Mouse (Mus musculus) CD4-positive, CD25-positive, alpha-beta regulatory T cell, adult 2 months (primary cell): Measurements from ENCODE around the gene H2-DMb1.

Source experiments
- DNase-seq: peaks from one replicate; pipeline ENCODE4 v3.0.0-alpha.2; 2012; ENCODE audit warnings: low read depth, low spot score

The H2-DMb1 gene

DNA sequence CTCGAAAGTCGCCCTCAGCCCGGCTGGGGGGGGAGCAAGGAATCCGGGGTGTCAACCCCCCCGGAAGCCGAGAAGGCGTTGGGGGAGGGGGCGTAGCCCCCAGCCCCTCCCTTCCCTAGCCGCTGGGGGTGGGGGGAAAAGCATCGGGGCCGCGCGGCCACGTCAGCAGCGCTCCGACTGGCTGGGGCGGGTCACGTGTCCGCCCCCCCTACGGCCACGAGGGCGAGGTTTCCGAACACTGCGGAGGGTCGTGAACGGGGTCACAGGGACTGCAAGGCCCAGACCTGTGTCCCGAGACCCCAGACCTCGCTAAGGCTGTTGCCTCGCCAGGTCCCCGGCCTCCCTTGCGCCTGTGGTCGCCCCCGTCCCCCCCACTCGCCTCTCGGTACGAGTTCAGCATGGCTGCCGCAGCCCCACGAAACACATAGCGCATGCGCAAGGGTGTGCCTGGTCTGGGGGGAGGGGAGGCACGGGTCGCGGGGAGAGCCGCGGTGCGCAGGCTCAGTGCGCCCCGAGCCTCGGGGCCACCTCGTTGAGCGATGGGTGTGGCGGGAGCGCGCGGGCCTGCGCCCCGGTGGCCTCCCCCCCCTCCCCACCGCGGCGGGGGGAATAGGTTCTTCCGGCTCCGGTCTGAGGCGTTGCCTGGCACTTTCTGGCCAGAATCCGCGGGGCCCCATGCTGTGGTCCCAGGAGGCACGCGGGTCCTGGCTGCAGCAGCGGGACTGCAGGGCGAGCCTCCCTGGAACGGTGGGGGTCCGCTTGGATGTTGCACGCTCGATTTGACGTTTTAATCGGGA, 30.5 kb upstream of the H2-DMb1 start, which contains the start of gene Brd2:
Gene Brd2, minus strand, starts transcription at position 447 of the 797 bp plus-strand sequence.
- DNase-seq, result peak; percentile 98

DNA sequence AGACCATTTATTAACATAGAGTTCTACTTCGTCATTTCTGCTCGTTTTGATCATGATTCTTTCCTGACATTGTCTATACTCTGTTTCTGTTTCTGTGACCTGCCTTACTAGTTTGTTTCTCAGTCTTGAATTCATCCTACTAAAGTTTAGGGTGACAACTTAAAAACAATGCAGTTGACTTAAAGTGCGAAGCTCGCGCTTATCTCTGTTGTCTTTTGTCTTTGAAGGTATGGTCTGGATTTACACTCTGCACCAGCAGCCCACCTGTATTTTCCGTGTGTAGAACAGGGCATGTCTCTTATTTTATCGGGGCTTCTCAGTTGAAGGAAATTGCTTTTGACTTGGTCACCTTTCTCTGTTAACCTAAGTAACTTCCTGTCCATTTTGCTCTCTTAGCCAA, 29.8 kb upstream of the H2-DMb1 start:
- DNase-seq, result no peak

DNA sequence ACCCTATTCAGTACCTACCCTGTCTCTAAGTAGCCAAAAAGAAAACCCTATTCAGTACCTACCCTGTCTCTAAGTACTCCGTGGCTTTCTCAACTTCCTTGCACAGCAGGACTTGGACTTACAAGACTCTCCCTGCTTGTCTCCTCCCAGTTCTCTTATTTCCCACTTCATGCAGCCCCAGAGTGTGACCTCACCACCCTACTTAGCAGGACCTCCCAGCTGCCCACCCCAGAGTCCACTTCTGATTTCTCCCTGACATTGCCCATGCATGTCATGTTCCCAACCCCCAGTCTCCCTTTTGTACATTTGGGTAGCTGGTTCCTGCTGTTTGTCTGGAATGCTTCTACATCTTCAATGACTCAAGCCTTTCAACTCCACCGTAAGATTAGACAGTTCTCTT, 29.4 kb upstream of the H2-DMb1 start:
- no peak for DNase-seq

DNA sequence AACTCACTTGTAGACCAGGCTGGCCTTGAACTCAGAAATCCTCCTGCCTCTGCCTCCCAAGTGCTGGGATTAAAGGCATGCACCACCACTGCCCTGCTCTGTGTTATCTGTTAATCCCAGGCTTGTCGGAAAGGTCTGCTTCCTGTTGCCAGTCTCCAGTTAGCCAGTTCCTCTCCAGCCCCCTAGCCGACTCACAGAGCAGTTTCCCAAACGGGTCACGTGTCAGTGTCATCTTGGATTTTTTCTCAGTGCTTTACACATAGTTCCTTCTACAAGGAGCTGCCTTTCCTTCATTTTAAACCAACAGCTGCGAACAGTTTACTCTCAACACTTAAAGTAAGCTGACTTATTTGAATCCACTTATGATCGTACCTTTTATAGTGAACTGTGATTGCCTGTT, 28.2 kb upstream of the H2-DMb1 start:
- no peak for DNase-seq

DNA sequence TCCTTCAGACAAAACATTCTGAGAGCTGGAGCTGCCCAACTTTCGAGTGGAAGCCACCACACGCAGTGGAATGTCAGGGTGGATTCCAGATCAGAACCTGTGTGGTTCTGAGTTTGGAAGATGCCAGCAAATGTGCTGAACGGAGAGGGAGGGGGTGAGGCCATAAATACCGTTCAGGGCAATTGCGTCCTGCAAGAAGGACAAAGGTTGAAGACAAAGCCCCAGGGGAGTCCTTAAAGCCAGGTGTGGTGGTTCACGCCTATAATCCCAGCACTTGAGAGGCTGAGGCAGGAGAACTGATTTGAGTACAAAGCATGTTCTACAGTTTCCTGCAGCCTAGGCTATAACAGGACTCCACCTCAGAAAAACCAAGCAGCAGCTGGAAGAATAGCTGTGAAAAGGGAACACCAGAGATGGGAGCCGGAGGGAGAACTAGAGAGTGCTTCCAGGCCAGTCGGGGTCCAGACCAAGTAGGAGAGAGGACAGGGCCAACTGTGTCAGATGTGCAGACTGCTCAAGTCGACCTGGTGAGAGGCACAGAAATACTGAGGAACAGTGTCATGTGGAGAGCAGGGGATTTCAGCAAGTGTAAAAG, 25.9 kb upstream of the H2-DMb1 start:
- no peak for DNase-seq

DNA sequence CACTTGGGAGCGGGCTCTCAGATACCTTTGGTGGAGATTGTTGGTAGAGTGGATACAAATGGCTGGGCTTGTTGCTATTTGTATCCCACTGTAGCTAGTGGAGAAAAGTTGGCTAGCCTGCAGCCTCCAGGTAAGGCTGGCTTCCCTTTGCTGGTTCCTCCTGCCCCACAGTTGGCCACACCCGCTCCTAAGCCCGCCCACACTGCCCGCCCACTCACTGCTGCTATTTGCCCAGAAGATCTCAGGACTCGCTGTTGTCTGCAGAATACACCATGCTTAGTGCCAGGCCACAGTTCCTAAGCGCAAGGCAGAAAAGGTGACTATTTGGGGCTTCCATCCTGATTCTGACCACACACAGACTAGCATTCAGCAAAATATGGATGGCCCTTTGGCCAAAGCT, 25.4 kb upstream of the H2-DMb1 start:
- peak; percentile 84 for DNase-seq

DNA sequence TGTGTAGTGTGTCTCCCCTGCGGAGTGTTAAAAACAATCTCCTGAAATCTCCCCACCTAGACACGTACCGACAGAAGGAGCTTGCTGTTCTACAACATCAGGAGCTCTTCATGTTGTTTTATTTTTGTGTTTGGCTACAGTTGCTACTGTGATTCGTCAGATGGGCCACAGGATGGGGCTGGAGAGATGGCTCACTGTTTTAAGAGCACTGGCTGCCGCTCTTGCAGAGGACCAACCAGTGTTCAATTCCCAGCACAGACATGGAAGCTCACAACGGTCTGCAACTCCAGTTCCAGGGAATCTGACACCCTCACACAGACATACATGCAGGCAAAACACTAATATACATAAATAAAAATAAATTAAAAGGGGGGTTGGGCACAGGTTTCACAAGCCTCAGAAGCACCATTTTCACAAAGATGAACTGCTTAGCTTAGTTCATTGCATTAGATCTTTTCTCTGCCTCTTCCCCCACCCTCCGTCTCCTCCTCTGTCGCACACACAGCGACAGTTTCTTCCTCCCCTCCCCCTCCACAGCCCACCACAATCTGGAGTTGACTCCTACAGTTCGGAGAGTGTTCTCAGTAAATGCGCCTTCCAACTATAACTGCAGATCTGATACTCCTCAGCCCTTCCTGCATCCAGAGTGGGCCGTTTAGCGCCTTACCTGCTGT, 24.5 kb upstream of the H2-DMb1 start:
- DNase-seq, result peak; percentile 78

DNA sequence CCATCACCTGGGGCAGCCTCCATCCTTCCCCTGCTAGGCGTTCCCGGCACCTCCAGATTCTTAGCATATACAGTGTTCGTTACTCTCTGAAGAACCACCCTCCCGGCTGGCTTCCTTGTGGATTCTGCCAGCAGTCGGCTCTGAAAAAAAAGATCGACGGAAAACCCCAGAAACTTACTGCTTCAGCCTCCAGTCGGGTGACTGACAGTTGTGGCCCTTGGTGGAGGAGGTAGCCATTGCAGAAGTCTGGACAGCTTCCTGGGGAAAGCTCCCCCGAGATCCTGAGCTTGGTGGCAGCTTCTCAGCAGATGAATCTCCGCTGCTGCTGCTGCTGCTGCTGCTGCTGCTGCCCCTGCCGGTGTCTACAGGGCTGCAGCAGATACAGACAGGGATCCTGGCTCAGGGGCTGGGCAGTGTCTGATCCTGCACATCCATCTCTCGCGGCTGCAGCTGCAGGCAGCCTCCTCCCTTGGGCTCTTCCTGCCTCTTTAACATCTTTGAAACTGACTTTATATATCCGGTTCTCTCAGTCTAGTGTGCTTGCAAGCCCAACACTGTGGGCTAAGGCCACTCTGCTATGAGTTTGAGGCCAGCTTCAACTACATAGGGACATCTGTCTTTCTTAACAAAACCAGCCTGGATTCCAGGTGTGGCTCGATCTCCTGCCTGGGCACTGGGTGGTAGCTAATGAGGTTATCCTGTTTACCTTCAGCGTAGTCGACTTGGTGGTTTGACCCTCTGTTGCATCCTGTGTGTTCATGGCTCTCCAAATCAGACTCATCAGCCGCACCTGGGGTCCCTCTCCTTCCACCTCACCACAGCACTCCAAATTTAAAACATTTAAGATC, 23.7 kb upstream of the H2-DMb1 start:
- peak; percentile 69 for DNase-seq

DNA sequence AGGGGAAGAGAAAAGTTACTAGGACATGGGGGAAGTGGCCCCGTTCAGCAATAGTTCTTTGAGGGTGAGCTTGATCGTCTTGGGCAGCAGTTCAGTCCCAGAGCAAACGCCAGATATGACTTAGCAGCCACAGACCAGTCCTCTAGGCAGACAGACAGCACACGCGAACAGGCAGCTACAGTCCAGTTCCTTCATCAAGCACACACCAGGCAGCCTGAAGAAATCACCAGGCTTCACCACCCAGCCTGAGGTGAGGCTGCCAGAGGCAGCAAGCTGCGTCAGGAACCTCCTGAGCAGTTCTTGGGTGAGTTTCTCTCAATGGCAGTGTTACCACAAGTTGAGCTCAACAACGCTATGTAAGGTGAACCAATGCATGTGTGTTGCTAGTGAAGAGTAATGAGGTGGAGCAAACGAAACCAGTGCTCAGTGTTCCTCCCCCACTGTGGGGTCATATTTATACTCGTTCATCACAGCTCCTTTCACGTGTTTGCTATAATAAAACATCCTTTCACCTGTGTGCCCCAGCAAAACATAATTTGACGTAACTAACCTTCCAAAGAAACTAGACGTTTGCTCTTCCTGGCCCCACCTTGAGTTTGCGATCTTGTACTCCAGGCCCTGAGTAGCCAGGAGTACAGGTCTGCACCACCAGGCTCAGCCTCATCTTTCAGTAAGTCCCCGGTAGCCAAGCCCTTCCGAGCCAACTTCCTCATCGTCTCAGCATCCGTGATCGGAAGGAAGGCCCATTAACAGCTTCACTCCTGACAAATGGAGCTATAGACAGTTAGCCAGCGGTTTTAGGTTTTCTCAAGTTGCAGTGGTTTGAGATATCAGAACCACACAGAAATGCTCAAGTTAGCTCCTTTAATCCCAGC, 22.6 kb upstream of the H2-DMb1 start:
- DNase-seq, result no peak

DNA sequence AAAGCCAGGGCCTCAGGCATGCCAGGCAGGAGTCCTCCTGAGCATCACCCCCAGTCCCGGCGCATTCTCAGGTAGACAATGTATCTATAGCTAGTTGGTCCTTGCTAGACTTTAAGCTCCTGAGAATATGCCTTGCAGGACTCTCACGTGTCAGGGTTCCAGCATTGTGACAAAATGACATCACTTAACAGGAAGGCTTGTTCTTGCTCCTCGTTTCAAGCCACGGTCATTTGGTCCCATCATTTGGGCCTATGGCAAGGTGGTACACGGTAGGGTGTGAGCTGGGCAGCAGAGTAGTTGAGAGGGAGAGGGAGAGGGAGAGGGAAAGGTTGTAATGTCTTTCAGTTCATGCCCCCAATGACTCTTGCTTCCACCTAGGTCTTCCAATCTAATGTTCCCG, 21.0 kb upstream of the H2-DMb1 start:
- no peak for DNase-seq

DNA sequence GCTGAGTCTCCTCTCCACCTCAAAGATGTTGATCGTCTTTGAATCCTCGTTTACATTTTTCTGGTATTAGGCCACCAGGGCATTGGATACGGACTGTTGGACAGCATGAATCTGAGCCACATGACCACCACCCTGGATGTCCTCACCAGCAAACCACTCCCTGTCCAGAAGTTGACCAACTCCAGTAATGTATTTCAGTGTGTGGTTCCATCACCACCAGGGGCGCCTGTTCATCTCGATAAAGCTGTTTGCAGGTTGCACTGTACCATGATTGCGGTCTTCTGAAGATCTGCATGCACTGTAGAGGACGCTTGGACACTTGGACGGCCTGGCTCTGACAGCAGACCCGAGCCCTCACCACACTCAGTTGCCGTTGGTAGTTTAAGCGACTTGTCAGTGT, 19.6 kb upstream of the H2-DMb1 start:
- DNase-seq, result no peak

DNA sequence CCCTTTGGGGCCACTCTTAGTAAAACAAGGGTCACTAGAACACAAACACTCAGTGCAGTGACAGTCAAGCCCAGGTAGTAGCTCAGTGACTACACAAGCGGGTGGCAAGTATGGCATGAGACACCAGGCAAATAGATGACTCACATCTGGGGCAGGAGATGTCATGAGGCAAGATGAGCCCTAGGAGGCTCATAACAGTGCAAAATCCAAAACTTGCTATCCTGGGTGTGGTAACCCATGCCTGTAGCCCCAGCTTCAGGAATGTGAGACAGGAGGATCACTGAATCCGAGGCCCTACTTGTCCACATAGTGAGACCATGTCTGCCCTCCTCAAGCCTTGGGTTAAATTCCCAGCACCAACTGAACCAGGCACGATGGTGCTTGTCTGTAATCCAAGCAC, 18.4 kb upstream of the H2-DMb1 start:
- DNase-seq, result no peak

DNA sequence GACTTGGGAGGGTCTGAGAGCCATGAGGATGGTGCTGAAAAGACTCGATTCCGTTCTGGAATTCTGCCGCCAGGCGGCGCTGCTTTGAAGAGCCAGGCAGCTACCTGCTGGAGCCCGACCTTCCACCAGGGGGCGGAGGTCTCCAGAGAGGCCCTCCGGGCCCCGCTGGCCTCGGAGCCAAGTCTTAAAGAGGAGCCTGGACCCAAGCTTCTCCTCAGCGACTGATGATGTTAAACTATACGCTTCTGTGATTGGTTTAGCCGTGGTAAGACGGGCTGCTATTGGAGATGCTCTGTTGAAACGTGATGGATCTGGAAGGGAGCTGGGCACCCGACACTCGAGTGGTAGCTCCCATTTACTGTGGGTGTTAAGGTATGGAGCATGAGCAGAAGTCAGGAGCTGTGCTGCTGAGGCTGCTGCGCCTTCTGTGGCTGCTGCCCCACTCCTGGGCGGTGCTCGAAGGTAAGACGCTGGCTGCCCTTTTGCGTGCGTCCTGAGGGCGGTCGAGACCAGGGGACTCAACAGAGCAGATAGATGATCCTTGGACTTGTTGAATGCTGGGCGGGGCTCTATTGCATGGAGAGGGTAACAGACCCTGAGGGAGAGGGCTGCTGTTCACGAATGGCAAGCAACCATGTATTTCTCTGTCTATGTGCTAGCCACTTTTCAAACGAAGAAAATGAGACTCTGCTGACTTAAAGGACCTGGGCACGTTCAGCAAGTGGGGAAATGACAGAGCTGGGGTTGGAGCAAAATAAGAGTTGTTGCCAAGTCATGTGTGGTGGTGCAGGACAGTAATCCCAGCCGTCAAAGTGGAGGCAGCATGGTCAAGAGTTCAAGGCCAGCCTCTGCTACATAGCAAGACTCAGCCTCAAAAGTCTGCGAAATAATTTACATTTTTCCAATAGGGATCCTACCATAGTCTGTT, 17.3 kb upstream of the H2-DMb1 start:
- peak; percentile 99 for DNase-seq

DNA sequence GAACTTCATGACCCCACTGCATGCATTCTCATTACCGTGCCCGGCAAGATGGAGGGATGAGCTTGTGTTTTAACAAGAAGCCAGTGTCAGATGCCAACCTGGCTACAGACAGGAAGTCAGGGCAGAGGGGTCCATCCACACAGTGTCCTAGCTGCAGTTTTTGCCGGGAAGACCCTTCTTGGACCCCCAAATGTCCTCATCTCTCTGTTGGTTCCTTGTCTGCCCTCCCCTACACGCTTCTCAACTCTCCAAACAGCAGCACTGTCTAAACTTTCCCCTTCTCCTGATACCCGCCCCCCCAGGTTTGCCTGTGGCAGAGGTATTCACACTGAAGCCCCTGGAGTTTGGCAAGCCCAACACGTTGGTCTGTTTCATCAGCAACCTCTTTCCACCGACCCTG, 15.3 kb upstream of the H2-DMb1 start:
- DNase-seq, result no peak

DNA sequence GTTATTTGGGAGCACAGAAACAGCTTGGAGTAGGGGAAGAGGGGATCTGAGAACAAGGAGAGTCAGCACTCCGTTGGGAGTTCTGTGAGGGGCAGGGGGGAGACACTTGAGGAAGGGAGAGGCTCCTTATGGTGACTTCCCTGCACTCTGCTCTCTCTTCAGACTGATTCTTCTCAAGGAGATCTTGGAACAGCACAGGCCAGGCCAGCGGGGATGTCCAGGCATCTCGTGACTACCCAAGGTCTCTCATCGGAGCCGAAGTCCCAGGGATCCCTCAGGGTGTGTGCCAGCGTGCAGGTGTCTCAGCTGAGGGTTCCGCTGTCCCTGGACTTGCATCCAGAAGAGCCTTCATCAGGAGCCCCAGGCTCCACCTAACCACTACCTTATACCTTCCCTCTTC, 14.2 kb upstream of the H2-DMb1 start:
- DNase-seq, result no peak

DNA sequence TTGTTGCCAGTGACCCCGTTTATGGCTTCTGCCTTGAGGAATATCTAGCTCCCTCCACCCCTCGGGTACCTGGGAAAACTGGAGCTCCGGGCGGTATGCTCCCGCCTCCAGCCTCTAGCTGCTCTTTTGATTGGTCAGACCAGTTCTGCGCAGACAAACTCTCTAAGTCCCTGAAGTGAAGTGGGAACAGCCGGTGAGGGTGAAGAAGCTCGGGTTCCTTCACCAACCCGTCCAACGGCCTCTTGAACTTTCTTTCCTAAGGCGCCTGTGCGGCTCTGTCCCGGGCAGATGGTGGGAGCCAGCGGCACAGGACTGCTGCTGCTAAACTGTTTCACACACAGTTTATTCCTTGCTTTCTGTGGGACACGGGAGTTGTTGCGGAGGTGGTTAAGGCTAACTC, 13.5 kb upstream of the H2-DMb1 start:
- DNase-seq, result no peak

DNA sequence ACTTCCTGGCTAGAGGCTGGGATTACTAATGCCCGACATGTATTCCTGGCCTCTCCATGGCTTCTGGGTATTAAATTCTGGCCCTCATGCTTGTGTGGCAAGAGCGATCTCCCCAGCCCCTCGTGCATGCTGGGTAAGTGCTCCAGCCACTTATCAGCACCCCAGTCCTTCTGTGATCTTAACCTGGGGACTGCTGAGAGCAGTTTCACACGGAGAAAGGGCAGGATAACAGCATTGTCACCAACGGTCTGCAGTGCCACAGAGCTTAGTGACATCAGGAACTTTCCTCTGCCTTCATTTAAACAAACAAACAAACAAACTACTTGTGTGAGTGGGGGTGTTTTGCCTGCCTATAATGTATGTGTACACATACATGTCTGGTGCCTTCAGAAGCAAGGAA, 12.6 kb upstream of the H2-DMb1 start:
- DNase-seq, result no peak

DNA sequence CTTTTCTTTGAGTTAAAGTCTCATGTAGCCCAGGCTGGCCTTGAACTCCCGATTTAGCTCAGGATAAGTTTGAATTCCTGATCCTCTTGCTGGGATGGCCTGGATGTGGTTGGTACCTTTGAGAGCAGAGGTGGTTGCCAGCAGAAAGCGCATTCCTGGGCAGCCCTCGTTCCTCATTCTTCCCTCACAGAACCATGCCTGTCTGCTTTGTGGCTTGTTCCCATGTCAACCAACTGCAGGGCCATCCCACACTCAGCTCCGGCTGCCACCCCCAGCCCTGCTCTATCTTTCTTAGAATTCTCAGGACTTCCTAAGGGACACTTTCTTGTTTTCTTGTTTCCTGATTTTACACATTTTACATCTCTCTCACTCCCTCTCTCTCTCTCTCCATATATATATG, 11.4 kb upstream of the H2-DMb1 start:
- no peak for DNase-seq

DNA sequence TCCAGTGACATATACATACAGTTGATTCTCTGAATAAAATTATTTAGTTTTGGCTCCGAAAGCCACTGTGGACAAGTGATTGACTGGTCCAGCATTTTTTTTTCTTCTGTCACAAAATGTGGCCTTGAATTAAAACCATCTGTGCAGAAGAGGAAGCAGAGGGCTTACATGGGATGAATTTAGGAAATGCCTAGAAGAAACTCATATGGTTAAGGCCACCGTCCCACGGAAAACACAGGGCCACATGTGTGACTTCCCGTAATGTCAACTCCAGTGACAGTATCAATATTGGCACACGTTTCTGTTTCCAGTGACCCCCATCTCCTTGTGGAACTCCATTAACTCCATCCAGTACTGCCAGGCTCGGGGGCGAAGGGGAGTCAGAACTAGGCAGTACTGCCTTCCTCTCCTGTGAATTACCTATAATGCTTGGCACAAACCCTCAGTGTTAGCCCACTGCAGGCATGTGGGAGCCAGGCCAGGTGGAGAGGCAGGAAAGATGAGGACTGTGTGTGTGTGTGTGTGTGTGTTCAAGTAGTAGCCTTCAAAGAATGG, 10.3 kb upstream of the H2-DMb1 start:
- DNase-seq, result no peak

DNA sequence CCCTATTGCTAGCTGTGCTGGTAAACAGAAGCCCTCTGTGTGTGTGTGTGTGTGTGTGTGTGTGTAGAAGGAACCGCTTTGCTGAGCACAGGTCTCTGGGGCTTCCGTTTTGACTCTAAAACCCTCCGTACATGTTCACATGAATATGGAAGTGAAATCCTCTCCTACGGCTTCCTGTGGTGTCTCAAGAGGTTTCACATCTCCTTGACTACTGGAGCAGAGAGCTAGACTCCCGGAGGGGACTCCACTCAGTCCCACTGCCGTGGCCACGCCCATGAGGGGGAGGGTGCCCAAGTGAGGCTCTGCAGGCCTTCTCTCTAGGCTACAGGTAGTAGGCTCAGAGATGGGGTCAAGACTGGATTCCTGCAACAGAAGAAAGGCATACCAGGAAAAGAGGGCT, 9.8 kb upstream of the H2-DMb1 start, which contains the start of gene H2-DMb2:
Gene H2-DMb2, plus strand, starts transcription at position 275 of the 400 bp plus-strand sequence.
- DNase-seq, result peak; percentile 78
